Mouse (Mus musculus): ENCODE results near the gene Pgbd5. TPM values are rescaled to one million over a fixed set of nuclear protein-coding genes. Genes with fewer than 3 reads are reported as not detected.

The Pgbd5 gene
- polyA plus RNA-seq, 1 experiment from 2014 or later = 3.2 TPM

DNA sequence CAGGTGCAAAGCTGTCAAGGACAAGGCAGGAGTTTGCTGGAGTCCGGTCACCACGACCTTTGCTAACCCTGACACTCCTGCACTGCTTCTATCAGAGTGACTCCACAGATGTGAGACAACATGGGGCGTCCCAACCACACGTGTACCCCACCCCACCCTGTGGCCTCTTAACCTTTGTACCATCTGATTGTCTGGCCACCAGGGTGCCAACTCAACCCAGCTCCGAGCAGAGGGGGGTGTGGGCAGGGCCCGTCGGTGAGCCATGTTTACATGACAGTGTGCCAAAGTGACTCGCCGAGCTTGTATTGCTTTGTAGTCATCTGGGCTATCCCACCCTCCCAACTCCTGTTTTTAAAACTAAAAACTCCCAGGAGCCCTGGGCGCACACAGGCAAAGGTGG is 94.4 kb downstream of the Pgbd5 start:
- Histone ChIP-seq H3K27ac (ENCODE audit: low read length) (no peak overlapping the region), H3K9me3 (ENCODE audit: control insufficient read depth, low read depth, low read length) (no peaks in the 10 kb centered on the region), H3K4me1 (ENCODE audit: control insufficient read depth, insufficient read depth, low read length) (no peaks in the 10 kb centered on the region), H3K4me2 (replicated peaks; ENCODE audit: low read depth, low read length) (no peak overlapping the region), H3K9ac (replicated peaks; ENCODE audit: low read depth, low read length) (no peak overlapping the region), H3K27me3 (ENCODE audit: control insufficient read depth, insufficient read depth, low read length) (no peaks in the 10 kb centered on the region), H3K4me3 (ENCODE audit: low read depth, low read length) (no peak overlapping the region), H3K36me3 (ENCODE audit: control insufficient read depth, insufficient read depth, low read length) (peaks cover 26% of the 10 kb centered on the region)
- ATAC-seq (ENCODE audit: insufficient number of reproducible peaks, insufficient read depth, low FRiP score, low read depth) = no peak
- 80% methylated on average over 10 of the region's 10 CpGs for WGBS

DNA sequence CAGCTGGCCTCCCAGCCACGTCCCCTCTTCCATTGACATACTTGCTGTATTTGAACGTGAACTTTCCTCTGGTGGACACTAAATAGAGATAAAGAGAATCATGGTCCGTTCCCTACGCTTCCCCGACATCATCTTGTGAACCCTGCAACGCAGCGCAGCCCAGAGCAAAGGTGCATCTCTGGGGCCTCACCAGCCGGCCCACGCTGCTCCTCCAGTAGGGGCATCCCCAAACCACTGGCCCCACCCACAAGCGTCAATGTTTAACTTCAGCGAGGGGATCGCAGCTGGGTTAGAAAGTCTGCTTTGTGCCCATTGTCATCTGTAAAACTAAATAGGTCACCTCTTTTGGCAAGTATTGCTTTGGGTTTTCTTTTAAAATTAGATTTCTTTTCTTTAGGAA is 95.5 kb downstream of the Pgbd5 start:
- H3K9me3 ChIP-seq (ENCODE audit: control insufficient read depth, low read depth, low read length) = no peaks in the 10 kb centered on the region

GRCm38 (mm10) chr8:124343151-124343550 is 96.3 kb downstream of the Pgbd5 start:
- Histone ChIP-seq H3K27ac (ENCODE audit: low read length) (no peak overlapping the region), H3K4me2 (replicated peaks; ENCODE audit: low read depth, low read length) (no peak overlapping the region), H3K9me3 (ENCODE audit: control insufficient read depth, low read depth, low read length) (no peaks in the 10 kb centered on the region), H3K36me3 (ENCODE audit: control insufficient read depth, insufficient read depth, low read length) (peaks cover 39% of the 10 kb centered on the region), H3K4me3 (ENCODE audit: low read depth, low read length) (no peak overlapping the region), H3K9ac (replicated peaks; ENCODE audit: low read depth, low read length) (no peak overlapping the region), H3K4me1 (ENCODE audit: control insufficient read depth, insufficient read depth, low read length) (no peaks in the 10 kb centered on the region), H3K27me3 (ENCODE audit: control insufficient read depth, insufficient read depth, low read length) (no peaks in the 10 kb centered on the region)
- WGBS = 91% methylated on average over 15 of the region's 15 CpGs
- no peak for ATAC-seq (ENCODE audit: insufficient number of reproducible peaks, insufficient read depth, low FRiP score, low read depth)

More for the DNA sequence above, 95.5 kb downstream of the Pgbd5 start:
- Histone ChIP-seq H3K4me2 (replicated peaks; ENCODE audit: low read depth, low read length) (no peak overlapping the region), H3K4me3 (ENCODE audit: low read depth, low read length) (no peak overlapping the region), H3K4me1 (ENCODE audit: control insufficient read depth, insufficient read depth, low read length) (no peaks in the 10 kb centered on the region), H3K36me3 (ENCODE audit: control insufficient read depth, insufficient read depth, low read length) (peaks cover 30% of the 10 kb centered on the region), H3K27me3 (ENCODE audit: control insufficient read depth, insufficient read depth, low read length) (no peaks in the 10 kb centered on the region), H3K9ac (replicated peaks; ENCODE audit: low read depth, low read length) (no peak overlapping the region), H3K27ac (ENCODE audit: low read length) (no peak overlapping the region)
- ATAC-seq (ENCODE audit: insufficient number of reproducible peaks, insufficient read depth, low FRiP score, low read depth) = no peak
- WGBS = 71% methylated on average over 12 of the region's 12 CpGs

- Histone ChIP-seq H3K9ac (replicated peaks; ENCODE audit: low read depth, low read length) (no peak overlapping the region), H3K4me1 (ENCODE audit: control insufficient read depth, insufficient read depth, low read length) (no peaks in the 10 kb centered on the region), H3K4me2 (replicated peaks; ENCODE audit: low read depth, low read length) (no peak overlapping the region), H3K27ac (ENCODE audit: low read length) (no peak overlapping the region), H3K9me3 (ENCODE audit: control insufficient read depth, low read depth, low read length) (no peaks in the 10 kb centered on the region), H3K36me3 (ENCODE audit: control insufficient read depth, insufficient read depth, low read length) (peaks cover 49% of the 10 kb centered on the region), H3K27me3 (ENCODE audit: control insufficient read depth, insufficient read depth, low read length) (no peaks in the 10 kb centered on the region), H3K4me3 (ENCODE audit: low read depth, low read length) (no peak overlapping the region)
- ATAC-seq (ENCODE audit: insufficient number of reproducible peaks, insufficient read depth, low FRiP score, low read depth) = no peak
- 84% methylated on average over 17 of the region's 17 CpGs for WGBS
Measured at GRCm38 (mm10) chr8:124340360-124341068, 98.9 kb downstream of the Pgbd5 start.

GRCm38 (mm10) chr8:124339742-124340141 is 99.7 kb downstream of the Pgbd5 start:
- Histone ChIP-seq H3K4me2 (replicated peaks; ENCODE audit: low read depth, low read length) (no peak overlapping the region), H3K9me3 (ENCODE audit: control insufficient read depth, low read depth, low read length) (no peaks in the 10 kb centered on the region), H3K27ac (ENCODE audit: low read length) (no peak overlapping the region), H3K27me3 (ENCODE audit: control insufficient read depth, insufficient read depth, low read length) (no peaks in the 10 kb centered on the region), H3K9ac (replicated peaks; ENCODE audit: low read depth, low read length) (no peak overlapping the region), H3K4me3 (ENCODE audit: low read depth, low read length) (no peak overlapping the region), H3K36me3 (ENCODE audit: control insufficient read depth, insufficient read depth, low read length) (peaks cover 52% of the 10 kb centered on the region), H3K4me1 (ENCODE audit: control insufficient read depth, insufficient read depth, low read length) (no peaks in the 10 kb centered on the region)
- ATAC-seq (ENCODE audit: insufficient number of reproducible peaks, insufficient read depth, low FRiP score, low read depth) = no peak
- WGBS = 84% methylated on average over 3 of the region's 3 CpGs

DNA sequence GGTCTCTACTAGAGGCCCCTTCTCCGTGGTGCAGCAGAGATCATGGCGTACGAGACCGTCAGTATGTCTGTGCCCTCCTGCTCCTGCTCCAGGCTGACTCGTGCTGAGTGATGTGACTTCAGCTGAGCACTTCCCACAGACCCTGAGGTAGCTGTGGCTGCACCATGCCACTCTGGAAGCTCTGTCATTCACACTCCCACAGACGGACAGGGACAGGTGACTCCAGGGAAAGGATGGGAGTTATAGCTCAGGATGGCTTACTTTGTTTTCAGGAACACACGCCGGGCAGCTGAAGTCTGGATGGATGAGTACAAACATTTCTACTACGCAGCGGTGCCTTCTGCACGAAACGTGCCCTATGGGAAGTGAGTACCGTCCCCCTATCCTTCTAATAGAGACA is 103.2 kb downstream of the Pgbd5 start:
- Histone ChIP-seq H3K9ac (replicated peaks; ENCODE audit: low read depth, low read length) (no peak overlapping the region), H3K4me3 (ENCODE audit: low read depth, low read length) (no peak overlapping the region), H3K36me3 (ENCODE audit: control insufficient read depth, insufficient read depth, low read length) (peaks cover 54% of the 10 kb centered on the region), H3K27ac (ENCODE audit: low read length) (no peak overlapping the region), H3K27me3 (ENCODE audit: control insufficient read depth, insufficient read depth, low read length) (no peaks in the 10 kb centered on the region), H3K9me3 (ENCODE audit: control insufficient read depth, low read depth, low read length) (no peaks in the 10 kb centered on the region), H3K4me1 (ENCODE audit: control insufficient read depth, insufficient read depth, low read length) (no peaks in the 10 kb centered on the region), H3K4me2 (replicated peaks; ENCODE audit: low read depth, low read length) (no peak overlapping the region)
- 92% methylated on average over 13 of the region's 13 CpGs for WGBS
- ATAC-seq (ENCODE audit: insufficient number of reproducible peaks, insufficient read depth, low FRiP score, low read depth) = no peak

DNA sequence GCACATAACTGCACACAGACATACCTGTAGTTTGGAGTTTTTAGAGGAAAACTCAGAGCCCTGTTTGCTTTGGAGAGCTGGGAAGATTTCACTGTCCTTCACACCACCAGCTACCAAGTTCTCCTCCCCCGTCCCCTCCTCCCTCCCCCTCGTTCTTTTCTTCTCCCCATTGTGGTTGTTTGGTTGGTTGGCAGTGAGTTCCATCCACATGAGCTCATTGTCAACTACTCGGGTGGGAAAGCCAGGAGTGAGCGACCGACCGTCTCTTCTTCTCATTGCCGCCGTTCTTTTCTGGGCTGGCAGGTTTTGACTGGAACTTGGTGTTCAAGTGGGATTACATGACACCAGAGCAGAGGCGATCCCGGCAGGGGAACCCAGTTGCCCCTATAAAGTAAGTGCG is 107.8 kb downstream of the Pgbd5 start:
- no peak overlapping the region for H3K27ac ChIP-seq (ENCODE audit: low read length)
- H3K4me1 ChIP-seq (ENCODE audit: control insufficient read depth, insufficient read depth, low read length) = no peaks in the 10 kb centered on the region
- no peaks in the 10 kb centered on the region for H3K27me3 ChIP-seq (ENCODE audit: control insufficient read depth, insufficient read depth, low read length)
- H3K9me3 ChIP-seq (ENCODE audit: control insufficient read depth, low read depth, low read length) = no peaks in the 10 kb centered on the region
- H3K4me2 ChIP-seq (replicated peaks; ENCODE audit: low read depth, low read length) = no peak overlapping the region
- no peak for ATAC-seq (ENCODE audit: insufficient number of reproducible peaks, insufficient read depth, low FRiP score, low read depth)
- no peak overlapping the region for H3K9ac ChIP-seq (replicated peaks; ENCODE audit: low read depth, low read length)
- H3K36me3 ChIP-seq (ENCODE audit: control insufficient read depth, insufficient read depth, low read length) = peaks cover 38% of the 10 kb centered on the region
- H3K4me3 ChIP-seq (ENCODE audit: low read depth, low read length) = no peak overlapping the region
- 79% methylated on average over 11 of the region's 11 CpGs for WGBS

- H3K27me3 ChIP-seq (ENCODE audit: control insufficient read depth, insufficient read depth, low read length) = no peaks in the 10 kb centered on the region
- no peaks in the 10 kb centered on the region for H3K9me3 ChIP-seq (ENCODE audit: control insufficient read depth, low read depth, low read length)
- H3K4me2 ChIP-seq (replicated peaks; ENCODE audit: low read depth, low read length) = no peak overlapping the region
- no peaks in the 10 kb centered on the region for H3K4me1 ChIP-seq (ENCODE audit: control insufficient read depth, insufficient read depth, low read length)
- H3K27ac ChIP-seq (ENCODE audit: low read length) = no peak overlapping the region
- no peak overlapping the region for H3K4me3 ChIP-seq (ENCODE audit: low read depth, low read length)
- no peak overlapping the region for H3K9ac ChIP-seq (replicated peaks; ENCODE audit: low read depth, low read length)
- 96% methylated on average over 3 of the region's 3 CpGs for WGBS
- H3K36me3 ChIP-seq (ENCODE audit: control insufficient read depth, insufficient read depth, low read length) = peaks cover 38% of the 10 kb centered on the region
- ATAC-seq (ENCODE audit: insufficient number of reproducible peaks, insufficient read depth, low FRiP score, low read depth) = no peak
Measured at GRCm38 (mm10) chr8:124331094-124331493, 108.4 kb downstream of the Pgbd5 start.

GRCm38 (mm10) chr8:124330433-124330832 is 109.0 kb downstream of the Pgbd5 start:
- Histone ChIP-seq H3K4me2 (replicated peaks; ENCODE audit: low read depth, low read length) (no peak overlapping the region), H3K27me3 (ENCODE audit: control insufficient read depth, insufficient read depth, low read length) (no peaks in the 10 kb centered on the region), H3K4me3 (ENCODE audit: low read depth, low read length) (no peak overlapping the region), H3K36me3 (ENCODE audit: control insufficient read depth, insufficient read depth, low read length) (peaks cover 37% of the 10 kb centered on the region), H3K27ac (ENCODE audit: low read length) (no peak overlapping the region), H3K9ac (replicated peaks; ENCODE audit: low read depth, low read length) (no peak overlapping the region), H3K9me3 (ENCODE audit: control insufficient read depth, low read depth, low read length) (no peaks in the 10 kb centered on the region), H3K4me1 (ENCODE audit: control insufficient read depth, insufficient read depth, low read length) (no peaks in the 10 kb centered on the region)
- whole genome bisulfite sequencing = 75% methylated on average over 2 of the region's 3 CpGs
- ATAC-seq (ENCODE audit: insufficient number of reproducible peaks, insufficient read depth, low FRiP score, low read depth) = no peak
